Mouse (Mus musculus) embryonic facial prominence, embryonic 12.5 days (tissue): ENCODE measurements around the gene Atp5d. TPM values are rescaled to one million over a fixed set of nuclear protein-coding genes. Genes with fewer than 3 reads are reported as not detected.

Source experiments
- ATAC-seq: fragments of 200-750 bp; cut with Nextera tagmentation; 2 replicates; pipeline ENCODE4 v1.8.0; 2017; ENCODE audit not compliant: insufficient number of reproducible peaks, insufficient read depth, low FRiP score, low TSS enrichment
- H3K27ac ChIP-seq: fragments of 300-500 bp; sonication (generic); 2 replicates; pipeline ENCODE4 v1.5.1; 2016; ENCODE audit warnings: mild to moderate bottlenecking
- H3K27me3 ChIP-seq: fragments of 300-500 bp; sonication (generic); 2 replicates; pipeline ENCODE4 v1.6.1; 2016; ENCODE audit warnings: mild to moderate bottlenecking, moderate library complexity
- H3K36me3 ChIP-seq: fragments of 300-500 bp; sonication (generic); 2 replicates; pipeline ENCODE4 v1.6.1; 2016; ENCODE audit warnings: mild to moderate bottlenecking
- H3K4me1 ChIP-seq: fragments of 300-500 bp; sonication (generic); 2 replicates; pipeline ENCODE4 v1.6.1; 2016
- H3K4me2 ChIP-seq: fragments of 300-500 bp; sonication (generic); replicated peaks from 2 replicates; pipeline ENCODE4 v1.6.1; 2016; ENCODE audit warnings: mild to moderate bottlenecking, moderate library complexity
- H3K4me3 ChIP-seq: fragments of 300-500 bp; sonication (generic); 2 replicates; pipeline ENCODE4 v1.5.1; 2016; ENCODE audit warnings: mild to moderate bottlenecking
- H3K9ac ChIP-seq: fragments of 300-500 bp; sonication (generic); 2 replicates; pipeline ENCODE4 v1.6.1; 2016; ENCODE audit warnings: mild to moderate bottlenecking, moderate library complexity
- H3K9me3 ChIP-seq: fragments of 300-500 bp; sonication (generic); 2 replicates; pipeline ENCODE4 v1.6.1; 2016; ENCODE audit warnings: mild to moderate bottlenecking, moderate library complexity
- WGBS: fragments of 180-500 bp; shearing (Covaris S2); methylation state at CpG from one replicate; pipeline ENCODE4 v1.1.7; 2016; 5-methylcytosine and 5-hydroxymethylcytosine counted together
- polyA plus RNA-seq: library from polyadenylated mRNA; unstranded; fragments of >200 nt; fragmentation: Nextera tagmentation; extraction: Ambion mirVana; gene quantifications from 2 replicates; pipeline ENCODE4 v1.2.1, GENCODE M21; 2016

Gene Atp5d
- polyA plus RNA-seq, 1 experiment from 2014 or later = 457 TPM

- peaks cover 8% of the 10 kb centered on the region; the same call in 1 of the 2 replicates for H3K36me3 ChIP-seq
- H3K9ac ChIP-seq = peak overlapping the region; percentile 96
Measured at GRCm38 (mm10) chr10:80180288-80180687, 41.9 kb downstream of the Atp5d start.

GRCm38 (mm10) chr10:80180823-80181222 lies 42.4 kb downstream of the Atp5d start:
- Histone ChIP-seq H3K27ac (peak overlapping the region; percentile 83; the same call in 1 of the 2 replicates), H3K9ac (peak overlapping the region; percentile 96), H3K4me2 (peak overlapping the region; percentile 92), H3K4me3 (peak overlapping the region; percentile 74), H3K36me3 (peaks cover 8% of the 10 kb centered on the region; the same call in 1 of the 2 replicates), H3K27me3 (no peaks in the 10 kb centered on the region), H3K9me3 (no peaks in the 10 kb centered on the region), H3K4me1 (peaks cover 22% of the 10 kb centered on the region)
- 14% methylated on average over 5 of the region's 5 CpGs for WGBS
- ATAC-seq = no peak

More at GRCm38 (mm10) chr10:80180288-80180687, 41.9 kb downstream of the Atp5d start:
- Histone ChIP-seq H3K4me3 (peak overlapping the region; percentile 74), H3K9me3 (no peaks in the 10 kb centered on the region), H3K4me2 (peak overlapping the region; percentile 92), H3K4me1 (peaks cover 22% of the 10 kb centered on the region), H3K27me3 (no peaks in the 10 kb centered on the region), H3K27ac (peak overlapping the region; percentile 83; the same call in 1 of the 2 replicates)
- no peak for ATAC-seq
- 38% methylated on average over 6 of the region's 6 CpGs for WGBS

- no peak for ATAC-seq
- 96% methylated on average over 7 of the region's 7 CpGs for WGBS
- peaks cover 24% of the 10 kb centered on the region for H3K36me3 ChIP-seq
- H3K4me2 ChIP-seq = no peak overlapping the region
- no peaks in the 10 kb centered on the region for H3K27me3 ChIP-seq
- no peak overlapping the region for H3K4me3 ChIP-seq
- H3K27ac ChIP-seq = no peak overlapping the region
- H3K9ac ChIP-seq = no peak overlapping the region
- peaks cover 22% of the 10 kb centered on the region for H3K4me1 ChIP-seq
- H3K9me3 ChIP-seq = no peaks in the 10 kb centered on the region
Measured at GRCm38 (mm10) chr10:80182547-80182946, 44.1 kb downstream of the Atp5d start.

GRCm38 (mm10) chr10:80186649-80187048 lies 48.2 kb downstream of the Atp5d start:
- Histone ChIP-seq H3K27ac (no peak overlapping the region), H3K4me1 (peaks cover 20% of the 10 kb centered on the region), H3K36me3 (peaks cover 41% of the 10 kb centered on the region), H3K9ac (no peak overlapping the region), H3K9me3 (no peaks in the 10 kb centered on the region), H3K27me3 (peaks cover 31% of the 10 kb centered on the region), H3K4me2 (no peak overlapping the region), H3K4me3 (no peak overlapping the region)
- 38% methylated on average over 27 of the region's 27 CpGs for WGBS
- no peak for ATAC-seq

- Histone ChIP-seq H3K27ac (no peak overlapping the region), H3K9me3 (no peaks in the 10 kb centered on the region), H3K4me1 (peaks cover 14% of the 10 kb centered on the region), H3K9ac (no peak overlapping the region), H3K27me3 (peaks cover 38% of the 10 kb centered on the region), H3K36me3 (peaks cover 40% of the 10 kb centered on the region), H3K4me2 (no peak overlapping the region), H3K4me3 (no peak overlapping the region)
- ATAC-seq = no peak
- 88% methylated on average over 10 of the region's 10 CpGs for WGBS
Measured at GRCm38 (mm10) chr10:80187739-80188138, 49.3 kb downstream of the Atp5d start.

GRCm38 (mm10) chr10:80188453-80189024 lies 50.1 kb downstream of the Atp5d start:
- H3K4me1 ChIP-seq = peaks cover 14% of the 10 kb centered on the region
- no peak overlapping the region for H3K9ac ChIP-seq
- peaks cover 38% of the 10 kb centered on the region for H3K27me3 ChIP-seq
- no peak overlapping the region for H3K4me3 ChIP-seq
- ATAC-seq = no peak
- peaks cover 33% of the 10 kb centered on the region for H3K36me3 ChIP-seq
- H3K27ac ChIP-seq = no peak overlapping the region
- WGBS = 65% methylated on average over 15 of the region's 15 CpGs
- no peak overlapping the region for H3K4me2 ChIP-seq
- no peaks in the 10 kb centered on the region for H3K9me3 ChIP-seq

GRCm38 (mm10) chr10:80189999-80190398 lies 51.6 kb downstream of the Atp5d start:
- WGBS = 9% methylated on average over 21 of the region's 21 CpGs
- H3K27me3 ChIP-seq = peaks cover 38% of the 10 kb centered on the region
- no peak overlapping the region for H3K27ac ChIP-seq

GRCm38 (mm10) chr10:80190491-80191051 lies 52.1 kb downstream of the Atp5d start:
- peaks cover 38% of the 10 kb centered on the region for H3K27me3 ChIP-seq
- ATAC-seq = no peak; the same call in 1 of the 2 replicates

More at GRCm38 (mm10) chr10:80189999-80190398, 51.6 kb downstream of the Atp5d start:
- peak overlapping the region; percentile 42 for H3K4me3 ChIP-seq
- H3K9me3 ChIP-seq = no peaks in the 10 kb centered on the region
- peak overlapping the region; percentile 59 for H3K9ac ChIP-seq
- peaks cover 33% of the 10 kb centered on the region for H3K36me3 ChIP-seq
- no peak for ATAC-seq
- peak overlapping the region; percentile 72 for H3K4me2 ChIP-seq
- H3K4me1 ChIP-seq = peaks cover 14% of the 10 kb centered on the region

GRCm38 (mm10) chr10:80193976-80194375 lies 55.5 kb downstream of the Atp5d start:
- H3K27ac ChIP-seq = no peak overlapping the region
- no peak for ATAC-seq
- 0 out of 2 replicates have a peak overlapping the region, but pooled peaks have one; percentile 19 for H3K9ac ChIP-seq
- no peak overlapping the region for H3K4me3 ChIP-seq
- WGBS = 75% methylated on average over 6 of the region's 6 CpGs
- H3K4me2 ChIP-seq = no peak overlapping the region
- H3K36me3 ChIP-seq = peaks cover 3% of the 10 kb centered on the region
- peaks cover 19% of the 10 kb centered on the region for H3K4me1 ChIP-seq
- H3K9me3 ChIP-seq = no peaks in the 10 kb centered on the region
- peaks cover 29% of the 10 kb centered on the region for H3K27me3 ChIP-seq

More at GRCm38 (mm10) chr10:80190491-80191051, 52.1 kb downstream of the Atp5d start:
- WGBS = under 1% methylated on average over 47 of the region's 48 CpGs
- H3K9me3 ChIP-seq = no peaks in the 10 kb centered on the region
- H3K4me1 ChIP-seq = peaks cover 14% of the 10 kb centered on the region
- H3K27ac ChIP-seq = no peak overlapping the region
- H3K9ac ChIP-seq = peak overlapping the region; percentile 59
- H3K4me2 ChIP-seq = peak overlapping the region; percentile 72
- H3K4me3 ChIP-seq = peak overlapping the region; percentile 42
- H3K36me3 ChIP-seq = peaks cover 33% of the 10 kb centered on the region

GRCm38 (mm10) chr10:80194441-80194840 lies 56.0 kb downstream of the Atp5d start:
- WGBS = 40% methylated on average over 8 of the region's 8 CpGs
- Histone ChIP-seq H3K9me3 (no peaks in the 10 kb centered on the region), H3K9ac (0 out of 2 replicates have a peak overlapping the region, but pooled peaks have one; percentile 19), H3K27ac (no peak overlapping the region), H3K4me2 (no peak overlapping the region), H3K4me3 (no peak overlapping the region), H3K36me3 (no peaks in the 10 kb centered on the region), H3K27me3 (peaks cover 25% of the 10 kb centered on the region), H3K4me1 (peaks cover 19% of the 10 kb centered on the region)
- no peak for ATAC-seq
